Mouse (Mus musculus): ENCODE measurements around the gene Smok2a.
"Not testable (repeated sequence)": the region's sequence is repeated elsewhere in the genome, so short reads cannot be mapped to it uniquely, and the experiment has no call there.

Gene Smok2a

DNA sequence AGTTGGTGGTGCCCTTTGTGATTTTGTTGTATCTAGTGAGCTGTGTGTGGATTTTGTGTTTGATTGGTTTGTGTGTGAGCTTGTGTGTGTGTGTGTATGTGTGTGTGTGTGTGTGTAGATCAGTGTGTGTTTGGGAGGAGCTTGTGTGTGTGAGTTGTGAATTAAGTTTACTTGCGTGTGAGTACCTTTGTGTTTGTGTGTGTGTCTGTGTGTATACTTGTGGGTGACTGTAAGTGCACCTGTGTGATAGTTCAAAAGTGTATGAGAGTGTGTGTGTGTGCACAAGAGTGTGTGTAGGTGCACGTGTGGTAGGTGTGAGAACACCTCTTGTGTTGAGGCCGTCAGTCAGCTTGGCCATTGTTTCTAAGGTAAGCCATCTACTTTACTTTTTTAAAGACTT lies at the start of gene Smok2a:
Gene Smok2a (plus strand): TSS at position 301 of the 400 bp plus-strand sequence.
- no peak for DNase-seq

- DNase-seq: not testable (repeated sequence)
These were observed 47.4 kb upstream of the Smok2a start for GRCm38 (mm10) chr17:13173578-13173977.

- DNase-seq: peak; percentile 12
These were observed 47.0 kb upstream of the Smok2a start for GRCm38 (mm10) chr17:13174029-13174428.

DNA sequence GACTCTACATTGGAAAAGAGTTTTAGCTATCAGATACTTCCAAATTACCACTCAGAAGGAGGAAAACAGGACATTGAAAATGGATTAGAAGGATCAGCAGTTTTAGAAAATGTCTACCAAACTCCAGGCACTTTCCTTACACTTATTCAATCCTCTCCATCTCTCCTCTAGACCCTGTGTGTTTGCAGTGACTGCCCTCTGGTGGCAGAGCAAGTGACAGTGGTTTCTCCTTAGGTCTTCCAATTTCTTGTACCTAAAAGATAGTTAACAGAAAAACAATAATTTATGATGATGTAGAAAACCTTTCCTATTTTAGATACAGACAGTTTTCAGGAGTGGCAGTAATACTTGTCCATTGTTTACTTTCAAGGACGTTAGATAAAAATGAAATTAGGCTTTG lies 45.4 kb upstream of the Smok2a start:
- not testable (repeated sequence) for DNase-seq

- DNase-seq: not testable (repeated sequence)
These were observed 43.2 kb upstream of the Smok2a start for GRCm38 (mm10) chr17:13177796-13178195.

DNA sequence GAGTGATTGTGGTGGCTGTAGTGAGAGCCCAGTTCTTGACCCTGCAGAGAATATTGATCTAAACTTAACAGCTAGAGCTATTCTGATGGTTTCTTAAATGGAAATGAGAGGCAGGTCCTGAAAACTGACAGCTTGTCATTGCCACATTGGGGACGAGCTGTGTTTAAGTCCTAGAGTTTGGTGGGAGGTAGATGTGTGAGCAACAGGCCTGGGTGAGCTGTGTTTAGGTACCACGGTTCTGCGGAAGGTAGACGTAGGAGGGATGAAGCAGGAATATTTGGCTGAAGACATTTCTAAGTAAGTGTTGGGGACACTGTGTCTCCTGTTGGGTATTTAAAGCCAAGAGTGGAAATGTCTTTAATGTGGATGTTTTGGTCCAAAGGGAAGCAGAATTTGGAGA lies 42.0 kb upstream of the Smok2a start:
- not testable (repeated sequence) for DNase-seq

GRCm38 (mm10) chr17:13180491-13180890 lies 40.5 kb upstream of the Smok2a start:
- DNase-seq: not testable (repeated sequence)

- not testable (repeated sequence) for DNase-seq
These were observed 38.3 kb upstream of the Smok2a start for GRCm38 (mm10) chr17:13182712-13183111.

DNA sequence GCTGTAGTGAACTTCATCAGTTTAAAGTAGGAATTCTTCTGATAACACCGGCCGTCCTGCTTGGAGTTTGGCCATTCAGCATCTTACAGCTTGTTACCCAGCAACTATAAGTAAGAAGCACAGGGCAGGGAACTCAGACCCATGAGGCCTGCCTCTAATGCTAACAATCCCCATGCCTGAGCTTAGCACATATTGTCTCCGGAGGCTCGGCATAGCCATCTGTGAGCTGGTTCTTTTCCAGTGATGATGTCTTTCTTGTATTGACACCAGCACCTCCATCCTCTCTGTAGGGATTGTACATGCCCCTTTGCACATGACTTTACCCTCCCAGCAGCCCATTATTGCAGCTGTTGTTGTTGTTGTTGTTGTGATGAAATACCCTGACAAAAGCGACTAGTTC lies 36.5 kb upstream of the Smok2a start:
- not testable (repeated sequence) for DNase-seq

- DNase-seq: not testable (repeated sequence)
These were observed 34.4 kb upstream of the Smok2a start for GRCm38 (mm10) chr17:13186541-13186940.

DNA sequence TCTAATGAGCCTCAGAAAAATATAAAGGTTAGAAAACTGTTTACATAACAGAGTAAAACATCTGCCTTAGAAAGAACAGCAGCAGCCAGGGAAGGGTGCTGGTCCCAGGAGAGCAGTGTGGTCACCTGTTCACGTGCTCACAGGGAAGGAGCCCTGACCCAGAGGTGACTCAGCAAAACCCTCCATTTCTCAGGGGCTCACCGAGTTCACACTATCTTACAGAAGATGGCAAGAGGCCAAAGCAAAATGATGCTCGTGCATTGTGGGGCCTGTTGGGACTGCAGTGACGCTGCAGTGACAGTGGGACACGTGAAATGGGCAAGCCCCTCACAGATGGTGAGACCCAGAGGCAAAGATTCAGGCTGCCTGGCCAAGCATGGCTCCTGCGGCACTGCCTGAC lies 33.4 kb upstream of the Smok2a start:
- DNase-seq: not testable (repeated sequence)

DNA sequence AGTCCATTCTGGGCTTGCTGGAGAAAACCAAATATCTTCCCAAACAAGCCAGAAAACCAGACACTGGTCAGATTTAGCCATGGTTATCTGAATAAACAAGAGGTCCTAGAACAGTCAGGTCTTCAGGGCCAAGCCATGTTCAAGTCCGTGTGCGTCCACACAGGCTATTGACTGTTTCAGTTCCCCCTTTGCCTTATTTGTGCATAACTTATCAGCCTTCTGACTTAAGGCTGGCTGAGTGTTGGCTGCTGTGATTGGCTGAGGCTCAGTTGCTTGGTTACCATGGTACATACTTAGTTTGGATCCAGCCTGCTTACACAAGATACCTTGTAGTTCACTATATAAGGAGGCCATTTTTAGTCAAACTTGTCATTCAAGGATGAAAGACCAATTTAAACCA lies 32.1 kb upstream of the Smok2a start:
- DNase-seq: not testable (repeated sequence)

DNA sequence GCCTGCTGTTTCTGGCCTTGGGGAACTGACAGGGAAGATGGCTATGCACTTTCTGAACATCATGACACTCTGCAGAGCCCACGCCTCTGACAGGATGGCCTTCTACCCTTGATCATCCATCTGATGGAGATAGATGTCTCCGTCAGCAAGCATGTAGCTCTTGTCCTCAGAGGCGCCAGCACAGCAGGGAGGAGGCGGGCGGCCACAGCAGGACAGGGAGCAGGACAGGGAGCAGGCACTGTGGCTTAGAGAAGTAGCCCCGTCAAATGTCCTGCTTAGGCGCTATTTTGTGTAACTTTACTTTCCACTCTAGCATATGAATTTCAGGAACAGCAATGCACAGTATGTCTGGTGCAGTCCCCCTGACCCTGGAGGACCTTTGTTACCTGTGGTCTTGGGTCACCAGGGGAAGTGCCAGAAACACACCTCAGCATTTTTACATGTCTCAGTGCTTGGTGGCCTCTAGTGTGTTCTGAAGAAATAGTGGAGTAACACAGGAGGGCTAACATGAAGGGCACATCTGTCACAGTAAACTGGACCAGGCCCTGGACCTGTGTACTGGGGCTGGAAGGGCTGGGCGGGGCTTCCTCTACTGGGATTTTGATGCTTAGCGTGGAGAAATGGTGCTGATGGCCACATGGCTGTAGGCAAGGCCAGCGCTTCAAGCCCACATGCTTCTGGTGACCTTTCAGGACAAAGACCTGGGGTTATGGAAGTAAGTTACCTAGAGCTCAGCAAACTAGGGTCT lies 30.0 kb upstream of the Smok2a start:
- not testable (repeated sequence) for DNase-seq

GRCm38 (mm10) chr17:13196486-13196885 lies 24.5 kb upstream of the Smok2a start:
- DNase-seq: peak; percentile 48

DNA sequence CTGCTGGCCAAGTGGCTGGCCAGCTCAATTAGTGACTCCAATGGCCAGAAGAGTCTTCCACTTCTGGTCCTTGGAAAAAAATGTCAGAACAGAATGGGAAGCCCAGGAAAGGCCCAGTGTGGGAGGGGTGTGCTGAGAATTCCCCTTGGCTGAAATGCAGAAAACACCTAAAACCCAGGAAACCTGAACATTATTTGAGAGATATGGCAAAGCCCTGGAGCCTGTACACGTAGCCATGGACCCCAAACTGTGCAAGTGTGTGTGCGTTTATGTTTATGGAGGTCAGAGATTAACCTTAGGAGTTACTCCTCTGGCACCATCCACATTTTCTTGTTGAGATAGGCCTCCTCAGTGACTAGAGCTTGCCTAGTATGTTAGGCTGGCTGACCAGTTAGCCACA lies 22.2 kb upstream of the Smok2a start:
- DNase-seq: not testable (repeated sequence)

- not testable (repeated sequence) for DNase-seq
These were observed 21.0 kb upstream of the Smok2a start for GRCm38 (mm10) chr17:13199880-13200409.

- DNase-seq: not testable (repeated sequence)
These were observed 19.4 kb upstream of the Smok2a start for GRCm38 (mm10) chr17:13201551-13201950.

DNA sequence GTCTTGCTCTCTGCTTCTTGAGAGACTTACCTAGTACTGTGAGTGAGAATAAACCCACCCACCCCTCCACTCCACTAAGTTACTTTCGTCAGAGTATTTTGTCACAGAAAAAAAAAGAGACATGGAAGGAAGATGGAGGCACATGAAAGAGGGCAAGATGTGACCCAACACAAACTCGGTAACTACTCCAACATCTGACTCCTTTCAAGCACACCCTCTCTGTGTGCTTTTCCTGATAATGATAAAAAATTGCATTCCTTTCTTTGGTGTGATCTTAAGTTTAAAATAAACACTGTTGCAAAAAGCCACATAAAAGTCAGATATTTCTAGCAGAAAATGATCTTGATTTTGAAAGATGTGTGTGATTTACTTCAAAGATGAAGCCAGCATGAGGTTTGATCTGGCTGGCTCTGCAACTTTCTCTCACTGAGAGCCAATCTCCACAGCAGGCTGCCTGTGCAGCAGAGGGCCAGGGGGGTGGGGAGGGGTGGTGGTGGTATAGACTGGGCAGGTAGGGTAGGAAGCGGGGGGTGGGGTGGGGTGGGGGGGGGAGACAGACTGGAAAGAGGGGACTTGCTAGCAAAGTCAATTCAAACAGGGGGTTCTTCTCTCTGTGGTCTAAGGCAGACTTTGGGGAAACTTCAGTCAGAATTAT lies 18.4 kb upstream of the Smok2a start:
- DNase-seq: not testable (repeated sequence)

- DNase-seq: peak; percentile 21
These were observed 15.7 kb upstream of the Smok2a start for GRCm38 (mm10) chr17:13205247-13205646.

DNA sequence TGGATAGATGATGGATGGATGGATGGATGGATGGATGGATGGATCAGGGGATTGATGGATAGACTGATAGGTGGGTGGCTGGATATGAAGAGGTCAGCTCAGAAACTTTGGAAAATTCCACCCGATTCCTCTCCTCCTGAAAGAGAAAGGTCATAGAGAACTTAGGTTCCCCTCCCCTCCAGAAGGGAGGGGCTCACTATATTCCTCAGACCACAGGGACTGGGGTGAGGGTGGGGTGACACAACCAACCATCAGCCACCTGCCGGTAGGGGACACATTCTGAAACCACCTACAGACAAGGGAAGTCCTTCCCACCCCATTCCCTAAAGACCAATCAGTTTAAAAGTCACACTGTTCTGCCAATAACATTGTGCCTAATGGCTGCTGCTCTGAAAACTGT lies 14.5 kb upstream of the Smok2a start:
- DNase-seq: no peak

DNA sequence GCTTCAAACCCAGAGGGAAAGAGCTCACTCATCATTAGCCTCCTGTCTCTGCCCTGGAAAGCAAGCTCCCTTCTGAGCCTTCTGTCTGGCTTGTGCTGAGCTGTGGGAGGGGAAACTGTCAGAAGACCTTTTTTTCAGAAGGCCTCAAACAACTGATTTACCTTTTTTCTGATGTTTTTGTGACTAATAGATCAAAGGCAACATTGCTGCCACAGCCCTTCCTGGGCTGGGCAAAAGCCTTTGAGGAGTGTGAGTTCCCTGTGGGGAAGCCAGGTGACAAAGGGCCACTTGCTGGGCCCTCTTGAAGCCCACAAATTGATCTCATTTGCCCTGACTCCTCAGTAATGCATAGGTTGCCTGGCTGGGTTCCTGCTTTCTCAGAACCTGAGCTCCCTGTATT lies 12.5 kb upstream of the Smok2a start:
- DNase-seq: not testable (repeated sequence)

- DNase-seq: peak; percentile 81
These were observed 8.7 kb upstream of the Smok2a start for GRCm38 (mm10) chr17:13212136-13212850.

DNA sequence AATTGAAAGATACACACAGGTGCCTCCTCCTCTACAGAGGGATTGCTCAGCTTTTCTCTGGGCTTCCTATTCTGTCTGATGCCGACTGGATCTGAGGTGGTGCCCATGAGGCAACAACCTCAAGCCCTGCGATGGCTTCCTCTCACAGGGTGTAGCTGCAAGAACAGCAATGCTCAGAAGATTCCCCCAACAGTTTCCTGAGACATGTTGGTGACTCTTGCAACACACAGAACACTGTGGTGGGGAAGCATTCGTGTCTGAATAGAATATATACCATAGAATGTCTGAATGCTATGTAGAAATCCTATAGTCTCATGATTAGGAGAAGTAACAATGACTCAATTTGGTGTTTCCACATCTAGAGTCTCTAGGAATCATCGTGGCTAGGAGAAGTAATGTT lies 6.8 kb upstream of the Smok2a start:
- no peak for DNase-seq
